Mouse (Mus musculus) cerebellum, adult (tissue): ENCODE data around the gene Hsd3b7.
A peak's percentile ranks its signal among the peaks of the same experiment; 100 is the strongest.
"Not testable (repeated sequence)": the region's sequence is repeated elsewhere in the genome, so short reads cannot be mapped to it uniquely, and the experiment has no call there.

Source experiments
- ATAC-seq: cut with Nextera tagmentation; 2 replicates; pipeline ENCODE4 v1.9.2; 2017; ENCODE audit warnings: mild to moderate bottlenecking, moderate library complexity, mixed read lengths; ENCODE audit not compliant: insufficient number of reproducible peaks, low FRiP score, low TSS enrichment

Hsd3b7 gene

DNA sequence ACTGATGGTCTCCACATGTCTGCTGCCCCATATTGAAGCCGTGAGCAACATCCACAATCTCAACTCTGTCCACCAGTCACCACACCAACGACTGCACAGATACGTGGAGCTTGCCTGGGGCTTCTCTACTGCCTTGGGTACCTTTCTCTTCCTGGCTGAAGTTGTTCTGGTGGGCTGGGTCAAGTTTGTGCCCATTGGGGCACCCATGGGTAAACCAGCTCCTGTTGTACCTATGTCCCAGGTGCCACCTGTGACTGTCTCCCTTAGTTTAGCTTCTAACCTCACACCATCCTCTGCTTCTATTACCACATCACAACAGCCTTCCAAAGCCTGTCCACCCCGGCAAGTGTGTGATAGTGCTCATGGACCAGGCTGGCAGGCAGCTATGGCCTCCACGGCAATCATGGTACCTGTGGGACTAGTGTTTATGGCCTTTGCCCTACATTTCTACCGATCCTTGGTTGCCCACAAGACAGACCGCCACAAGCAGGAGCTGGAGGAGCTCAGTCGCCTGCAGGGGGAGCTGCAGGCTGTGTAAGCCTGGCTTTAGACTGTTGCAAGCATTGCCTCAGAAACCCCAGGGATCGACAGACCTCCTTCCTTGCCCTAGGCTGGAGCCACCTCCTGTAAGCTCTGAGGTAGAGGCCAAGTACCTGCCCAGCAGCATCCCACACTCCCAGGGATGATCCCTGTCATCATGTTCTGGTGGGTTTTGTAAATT lies 26.6 kb upstream of the Hsd3b7 start:
- no peak for ATAC-seq

DNA sequence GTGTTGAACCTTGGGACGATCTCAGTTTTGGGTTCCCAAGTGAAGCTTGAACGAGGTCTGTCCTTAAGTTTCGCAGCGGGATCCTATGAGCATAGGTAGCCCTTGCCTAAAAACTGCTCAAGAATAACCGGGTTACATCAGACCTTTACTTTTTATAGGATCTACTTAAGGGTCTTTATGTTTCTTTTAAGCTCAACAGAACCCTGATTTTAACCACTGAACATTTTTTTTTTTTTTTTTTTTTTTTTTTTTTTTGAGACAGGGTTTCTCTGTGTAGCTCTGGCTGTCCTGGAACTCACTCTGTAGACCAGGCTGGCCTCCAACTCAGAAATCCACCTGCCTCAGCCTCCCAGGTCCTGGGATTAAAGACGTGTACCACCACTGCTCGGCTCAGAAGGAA lies 24.6 kb upstream of the Hsd3b7 start:
- not testable (repeated sequence) for ATAC-seq

DNA sequence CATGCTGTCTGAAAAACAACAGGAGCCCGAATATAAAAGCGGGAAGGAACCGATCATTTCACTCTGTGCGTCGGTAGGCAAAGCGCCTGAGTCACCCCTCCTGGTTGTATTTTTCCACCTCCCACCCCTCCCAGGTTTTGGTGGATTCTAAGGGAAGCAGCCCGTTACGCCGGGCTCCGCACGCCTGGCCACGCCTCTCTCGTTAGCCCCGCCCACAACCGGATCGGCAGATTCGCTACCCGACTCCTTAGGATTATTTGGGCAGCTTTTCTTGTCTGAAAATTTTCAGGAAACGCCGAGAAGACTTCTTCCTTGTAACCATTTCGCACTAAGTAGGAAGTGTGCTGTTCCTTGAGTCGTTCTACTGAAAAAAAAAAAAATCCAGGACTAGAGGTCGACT lies 24.0 kb upstream of the Hsd3b7 start, which contains the start of gene Setd1a:
Gene Setd1a (plus strand): TSS at position 245 of the 400 bp plus-strand sequence.
- peak; percentile 59; the same call in 1 of the 2 replicates for ATAC-seq

DNA sequence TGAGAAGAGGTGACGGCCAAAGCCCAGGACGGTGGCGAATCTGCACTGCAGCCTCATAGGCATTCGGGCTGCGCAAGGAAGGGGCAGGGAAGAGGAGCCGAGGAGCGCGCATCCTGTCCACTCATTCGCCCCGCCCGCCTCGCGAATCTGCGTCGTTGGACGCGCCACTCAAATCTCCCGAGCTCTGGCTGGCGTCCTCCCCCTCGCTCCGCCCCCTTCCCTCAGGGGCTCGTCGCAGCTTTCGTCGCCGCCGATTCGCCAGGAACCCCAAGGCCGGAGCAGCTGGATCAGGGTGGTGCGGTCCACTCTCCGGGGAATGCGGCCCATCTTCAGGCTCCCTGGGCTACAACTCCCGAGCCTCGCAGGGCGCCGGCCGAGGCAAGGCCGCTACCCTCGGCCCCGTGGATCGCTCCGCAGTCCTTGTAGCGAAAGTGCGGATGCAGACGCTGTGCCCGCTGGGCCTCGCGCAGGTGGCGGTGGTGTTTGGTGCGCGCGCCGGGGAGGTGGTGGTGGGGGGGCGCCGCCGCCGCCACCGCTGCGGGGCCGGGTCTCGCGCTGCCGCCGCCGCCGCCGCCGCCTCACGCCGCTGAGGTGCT lies 23.4 kb upstream of the Hsd3b7 start:
- peak; percentile 77 for ATAC-seq

DNA sequence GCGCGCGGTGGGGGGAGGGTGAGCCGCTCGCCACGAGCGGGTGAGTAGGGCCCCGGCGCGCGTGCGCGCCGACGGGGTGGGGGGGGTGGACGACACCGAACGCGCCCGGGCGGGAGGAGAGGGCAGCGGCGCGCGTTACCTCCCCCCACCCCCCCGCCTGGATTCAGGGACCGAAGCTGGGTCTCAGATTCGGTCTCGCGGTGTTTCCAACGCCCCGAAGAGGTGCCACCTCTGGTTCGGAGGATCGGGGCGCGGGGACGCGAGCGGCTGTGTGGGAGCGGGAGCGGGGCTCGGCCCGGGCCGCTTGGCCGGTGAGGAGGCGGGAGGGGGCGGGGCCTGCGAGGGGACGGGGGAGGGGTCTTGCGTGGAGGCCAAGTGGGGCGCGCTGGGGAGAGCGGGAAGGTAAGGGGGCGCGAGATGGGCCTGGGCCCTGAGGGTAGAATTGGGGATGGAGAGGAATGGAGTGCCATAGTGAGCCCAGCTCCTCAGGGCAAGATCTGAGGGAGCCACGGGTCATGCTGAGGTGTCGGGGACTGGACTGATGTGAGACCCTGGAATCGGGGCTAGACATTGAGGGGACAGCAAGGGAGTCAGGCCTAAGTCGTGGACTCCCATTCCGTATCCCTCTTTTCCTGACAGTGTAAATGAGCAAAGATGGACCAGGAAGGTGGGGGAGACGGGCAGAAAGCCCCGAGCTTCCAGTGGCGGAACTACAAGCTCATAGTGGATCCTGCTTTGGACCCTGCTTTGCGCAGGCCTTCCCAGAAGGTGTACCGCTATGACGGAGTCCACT lies 22.7 kb upstream of the Hsd3b7 start:
- ATAC-seq, result peak; percentile 10; the same call in 1 of the 2 replicates

- ATAC-seq, result no peak
Measured at GRCm38 (mm10) chr7:127778350-127778749, 22.1 kb upstream of the Hsd3b7 start.

DNA sequence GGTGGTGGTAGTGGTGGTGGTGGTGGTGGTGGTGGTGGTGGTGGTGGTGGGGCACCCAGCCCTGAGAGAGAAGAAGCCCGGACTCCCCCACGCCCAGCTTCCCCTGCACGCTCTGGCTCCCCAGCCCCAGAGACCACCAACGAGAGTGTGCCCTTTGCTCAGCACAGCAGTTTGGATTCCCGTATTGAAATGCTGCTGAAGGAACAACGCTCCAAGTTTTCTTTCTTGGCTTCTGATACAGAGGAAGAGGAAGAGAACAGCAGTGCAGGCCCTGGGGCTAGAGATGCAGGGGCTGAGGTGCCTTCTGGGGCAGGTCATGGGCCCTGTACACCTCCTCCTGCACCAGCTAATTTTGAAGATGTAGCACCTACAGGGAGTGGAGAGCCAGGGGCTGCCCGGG lies 15.1 kb upstream of the Hsd3b7 start, which contains the start of gene Gm49388:
Gene Gm49388 (plus strand): TSS at position 301 of the 400 bp plus-strand sequence.
- no peak for ATAC-seq

GRCm38 (mm10) chr7:127797076-127797845 lies 3.1 kb upstream of the Hsd3b7 start:
- ATAC-seq, result no peak

DNA sequence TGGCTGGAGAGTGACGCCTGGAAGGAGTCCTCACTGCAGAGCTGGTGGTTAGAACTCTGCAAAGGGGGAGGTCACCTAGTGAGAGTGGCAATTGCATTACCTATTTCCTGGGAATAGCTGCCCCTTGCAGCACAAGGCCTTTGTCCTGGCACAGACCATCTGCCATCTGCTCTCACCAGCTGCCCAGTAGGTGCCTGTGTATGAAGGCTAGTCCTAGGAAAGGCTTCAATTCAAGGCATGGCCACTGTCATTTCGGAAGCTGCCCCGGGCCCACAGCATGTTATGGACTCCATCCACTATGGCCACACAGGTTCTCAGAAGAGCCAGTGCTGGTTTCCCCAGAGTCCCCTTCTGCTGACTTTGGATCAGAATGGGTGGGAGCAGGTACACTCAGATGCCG lies 1.8 kb upstream of the Hsd3b7 start:
- peak; percentile 76 for ATAC-seq

- 0 out of 2 replicates have a peak, but pooled peaks have one; percentile 1 for ATAC-seq
Measured at GRCm38 (mm10) chr7:127799211-127799610, 1.2 kb upstream of the Hsd3b7 start.

DNA sequence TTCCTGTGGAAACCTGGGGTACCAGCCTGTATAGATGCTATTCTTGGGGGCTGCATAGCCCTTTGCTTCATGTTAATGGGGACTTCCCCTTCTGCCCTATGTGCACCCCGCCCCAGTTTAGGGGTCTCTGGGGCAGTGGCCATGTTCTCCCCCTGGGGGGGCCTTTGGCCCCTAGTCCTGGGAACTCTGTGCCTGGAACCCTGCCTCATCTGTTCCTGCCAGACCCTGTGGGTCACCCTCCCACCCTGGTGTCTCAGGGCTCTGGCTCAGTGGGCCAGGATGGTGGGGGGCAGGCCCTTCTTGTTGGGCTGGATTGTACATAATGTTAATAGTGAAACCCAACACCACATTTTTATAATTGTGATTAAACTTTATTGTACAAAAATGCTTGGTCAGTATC lies 666 bp upstream of the Hsd3b7 start:
- ATAC-seq, result no peak

DNA sequence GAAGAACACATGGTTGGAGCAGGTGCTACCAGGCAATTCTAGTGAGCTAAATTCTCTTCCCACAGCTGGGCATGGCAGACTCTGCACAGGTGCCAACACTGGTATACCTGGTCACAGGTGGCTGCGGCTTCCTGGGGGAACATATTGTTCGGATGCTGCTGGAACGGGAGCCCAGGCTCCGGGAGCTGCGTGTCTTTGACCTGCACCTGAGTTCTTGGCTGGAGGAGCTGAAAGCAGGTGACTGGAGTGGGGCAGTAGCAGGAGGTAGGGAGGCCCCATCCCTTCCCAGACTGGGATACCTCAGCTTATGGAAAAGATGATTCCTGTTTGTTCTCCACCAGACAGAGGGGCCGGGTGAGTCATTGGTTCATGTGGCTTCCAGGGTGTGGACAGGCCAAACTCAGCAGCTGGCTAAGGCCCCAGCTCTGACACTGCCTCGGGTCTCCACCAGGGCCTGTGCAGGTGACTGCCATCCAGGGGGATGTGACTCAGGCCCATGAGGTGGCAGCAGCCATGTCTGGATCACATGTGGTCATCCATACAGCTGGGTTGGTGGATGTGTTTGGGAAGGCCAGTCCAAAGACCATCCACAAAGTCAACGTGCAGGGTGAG lies 712 bp downstream of the Hsd3b7 start:
- no peak for ATAC-seq

DNA sequence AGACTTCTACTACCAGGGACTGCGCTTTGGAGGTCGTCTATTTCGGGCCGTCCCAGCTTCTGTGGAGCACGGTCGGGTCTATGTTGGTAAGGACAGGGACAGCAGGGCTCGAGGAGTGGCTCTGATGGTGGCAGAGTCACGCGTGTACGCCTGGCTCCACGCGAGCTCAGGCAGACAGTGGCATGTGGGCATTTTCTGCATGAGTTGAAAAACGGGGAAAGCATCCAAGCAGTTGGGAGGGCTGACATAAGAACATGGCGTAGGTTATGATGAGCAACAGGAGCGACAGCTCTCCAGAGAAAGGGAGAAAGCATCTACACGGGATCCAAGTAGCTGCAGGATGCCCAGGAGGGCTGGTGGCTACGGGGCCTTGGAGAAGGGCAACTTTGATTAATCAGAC lies 1.9 kb downstream of the Hsd3b7 start:
- ATAC-seq, result 0 out of 2 replicates have a peak, but pooled peaks have one; percentile 24

GRCm38 (mm10) chr7:127808821-127809220 lies 8.4 kb downstream of the Hsd3b7 start:
- ATAC-seq, result no peak

- no peak for ATAC-seq
Measured at GRCm38 (mm10) chr7:127809846-127810245, 9.4 kb downstream of the Hsd3b7 start.

DNA sequence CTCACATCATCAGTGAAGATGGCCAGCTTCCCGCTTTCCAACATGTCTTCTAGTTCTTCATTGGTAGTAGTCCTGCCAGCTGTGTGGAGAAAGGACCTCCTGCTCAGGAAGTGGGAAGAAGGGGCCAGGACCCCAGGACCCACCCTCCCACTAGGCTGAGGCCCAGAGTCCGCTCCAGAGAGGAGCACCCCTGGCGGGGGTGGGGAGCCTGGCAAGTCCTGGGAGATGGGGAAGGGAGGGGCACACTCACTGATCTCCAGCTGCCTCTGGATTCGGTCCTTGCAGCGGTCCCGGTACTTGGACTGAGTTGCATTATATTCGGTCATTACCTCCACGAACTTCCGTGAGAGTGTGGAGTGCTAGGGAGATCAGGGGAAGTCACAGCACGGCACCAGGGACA lies 10.2 kb downstream of the Hsd3b7 start:
- ATAC-seq, result no peak

DNA sequence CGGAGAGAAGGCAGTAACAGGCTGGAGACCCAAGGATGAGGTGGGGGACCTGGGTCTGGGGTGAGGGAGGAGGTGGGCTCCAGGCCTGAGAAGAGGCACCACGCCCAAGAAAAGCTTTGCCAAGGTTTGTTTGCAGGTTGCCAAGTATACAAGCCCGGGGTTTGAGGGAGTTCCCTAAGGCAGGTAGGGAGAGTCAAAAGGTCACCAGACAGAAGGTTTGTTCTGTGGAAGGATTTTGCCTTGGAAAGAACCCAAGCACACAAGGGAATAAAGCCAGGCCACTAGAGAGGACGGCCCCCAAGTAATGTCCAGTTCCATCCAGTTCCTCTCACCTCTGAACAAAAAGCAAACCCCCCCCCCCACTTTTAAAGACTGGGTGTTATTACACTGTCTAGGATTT lies 10.8 kb downstream of the Hsd3b7 start:
- no peak for ATAC-seq

- ATAC-seq, result no peak
Measured at GRCm38 (mm10) chr7:127812292-127812691, 11.9 kb downstream of the Hsd3b7 start.

DNA sequence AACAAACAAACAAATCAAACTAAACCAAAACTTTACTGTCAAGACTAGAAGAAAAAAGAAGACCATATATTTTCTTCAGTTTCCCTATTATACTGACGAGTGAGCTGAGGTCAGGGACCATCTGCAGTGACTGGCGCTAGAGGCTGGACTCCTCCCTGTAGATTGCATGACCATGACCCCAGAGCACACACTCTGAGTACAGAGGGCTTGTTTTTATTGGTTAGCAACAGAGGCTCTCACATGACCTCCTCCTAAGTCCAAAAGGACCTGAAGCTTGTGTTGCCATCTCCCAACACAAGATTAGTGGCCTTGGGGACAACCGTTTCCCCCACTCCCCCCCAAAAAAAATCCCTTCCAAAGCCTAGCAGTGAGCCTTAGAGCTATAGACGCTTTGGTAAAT lies 13.4 kb downstream of the Hsd3b7 start:
- no peak for ATAC-seq
